Mouse (Mus musculus) brain, embryonic 18.5 days (tissue): ENCODE measurements around the gene Serpind1.

Experiments
- DNase-seq: peaks from one replicate; pipeline ENCODE4 v3.0.0-alpha.2; 2012; ENCODE audit warnings: low read depth, low spot score

Serpind1 gene

GRCm38 (mm10) chr16:17346766-17347165 lies 15.6 kb downstream of the Serpind1 start:
- no peak for DNase-seq

DNA sequence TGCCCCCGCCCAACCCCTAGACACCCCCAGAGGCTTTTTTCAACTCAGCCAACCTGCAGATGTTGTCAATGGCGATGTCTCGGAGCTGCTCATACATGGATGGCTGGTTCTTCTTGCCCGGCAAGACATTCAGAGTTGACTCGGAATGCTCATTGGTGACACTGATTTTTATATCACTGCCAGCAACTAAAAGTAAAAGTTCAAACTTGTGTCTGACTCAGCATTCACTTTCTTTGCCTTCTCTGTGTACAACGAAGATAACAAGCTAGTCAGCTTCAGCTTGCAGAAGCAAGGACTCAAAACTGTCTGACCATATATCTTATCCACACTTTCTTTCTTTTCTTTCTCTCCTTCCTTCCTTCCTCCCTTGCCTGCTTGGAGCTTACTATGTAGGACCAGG lies 24.9 kb downstream of the Serpind1 start:
- DNase-seq: no peak

GRCm38 (mm10) chr16:17358787-17359186 lies 27.6 kb downstream of the Serpind1 start:
- DNase-seq: no peak

DNA sequence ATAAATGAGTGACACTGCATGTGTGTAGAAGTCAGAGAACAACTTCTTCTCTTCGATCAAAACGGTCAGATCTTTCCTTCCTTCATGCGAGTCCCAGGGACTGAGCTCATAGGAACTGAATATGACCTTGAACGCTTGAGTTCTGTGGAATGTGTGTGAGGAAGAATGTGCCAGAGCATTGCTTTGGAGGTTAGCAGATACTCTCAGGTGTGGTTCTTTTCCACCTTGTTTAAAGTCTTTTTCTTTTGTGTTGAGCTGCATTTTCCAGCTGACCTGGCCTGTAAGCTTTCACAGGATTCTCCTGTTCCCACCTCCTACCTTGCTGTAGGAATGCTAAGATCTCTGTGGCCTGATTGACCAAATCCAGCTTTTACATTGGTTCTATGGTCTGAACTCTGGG lies 51.1 kb downstream of the Serpind1 start:
- DNase-seq: no peak

DNA sequence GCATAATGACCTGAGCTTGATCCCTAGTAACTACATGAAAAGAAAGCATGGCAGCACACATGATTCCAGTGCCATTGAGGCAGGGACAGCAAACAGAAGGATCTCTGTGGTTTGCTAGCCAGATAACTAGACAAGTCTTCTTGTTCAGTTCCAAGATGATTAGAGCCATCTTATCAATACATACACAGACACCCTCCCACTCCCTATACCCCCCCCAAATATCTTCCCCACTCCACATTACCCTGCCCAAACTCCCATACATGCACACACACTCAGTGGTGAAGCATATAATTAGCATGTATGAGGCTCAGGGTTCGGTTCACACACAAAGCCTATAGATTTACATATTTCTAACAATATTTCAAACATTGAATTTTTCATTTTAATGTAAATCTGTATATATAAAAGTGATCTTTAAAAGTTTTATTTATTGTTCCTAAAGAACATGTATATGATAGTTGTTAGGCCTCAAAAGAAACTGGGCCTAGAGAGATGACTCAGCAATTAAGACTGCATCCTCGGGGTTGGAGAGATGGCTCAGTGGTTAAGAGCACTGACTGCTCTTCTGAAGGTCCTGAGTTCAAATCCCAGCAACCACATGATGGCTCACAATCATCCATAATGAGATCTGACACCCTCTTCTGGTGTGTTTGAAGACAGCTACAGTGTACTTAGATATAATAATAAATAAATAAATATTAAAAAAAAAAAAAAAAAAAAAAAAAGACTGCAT lies 52.6 kb downstream of the Serpind1 start:
- DNase-seq: no peak

GRCm38 (mm10) chr16:17392784-17393183 lies 61.6 kb downstream of the Serpind1 start:
- no peak for DNase-seq
